In the genomic region with DNA sequence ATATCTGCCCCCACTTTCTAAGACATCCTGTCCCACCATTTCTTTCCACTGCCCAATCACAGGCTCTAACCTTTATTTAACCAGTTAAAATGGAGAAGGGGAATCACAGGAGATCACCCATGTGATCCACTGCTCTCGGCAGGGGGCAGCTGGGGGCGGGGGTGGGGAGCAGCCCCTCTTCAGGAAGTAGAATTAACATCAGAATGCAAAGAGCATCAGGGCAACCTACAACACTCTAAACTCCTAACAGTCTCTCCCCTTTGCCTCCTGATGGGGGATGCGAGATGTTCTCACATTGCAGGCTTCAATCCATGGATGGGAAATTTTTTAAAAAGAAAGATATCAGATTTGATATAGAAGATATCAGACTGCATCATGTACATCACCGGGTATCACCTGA, we compare ENCODE assay signal across 16 mouse cellular contexts.
"Had no signal": no experiment of that assay in that cellular context is flagged by ENCODE, and none has a peak within 500 bp of the region (broad histone marks: within the 10 kb centered on the region; RNA-seq: fewer than 3 reads in every experiment).

No protein-coding gene starts in this region.

- ATAC-seq: hindbrain, embryonic 16.5 days; inflammation-experienced regulatory T-cells, adult 6 months; intestine, embryonic 15.5 days; intestine, postnatal 0 days; liver, embryonic 12.5 days had no signal

- DNase-seq: gastrocnemius, postnatal 14 days; gastrocnemius, postnatal 36 days; heart, adult 18-20 months; heart, postnatal 10 days; heart, postnatal 36 days; kidney, adult 18-20 months; kidney, adult 8-10 months; kidney, postnatal 10 days; kidney, postnatal 25 days; kidney, postnatal 4 days; left cerebral cortex, postnatal 4 days had no signal
